Mouse (Mus musculus) small intestine, adult 2 months (tissue): Measurements from ENCODE around the gene 4930451I11Rik.

Experiments used
- CTCF ChIP-seq: fragments of 200-500 bp; IDR thresholded peaks from 2 replicates; pipeline ENCODE4 v1.5.1; 2012; ENCODE audit warnings: low read depth, mild to moderate bottlenecking, control low read depth, inconsistent platforms, low read length, moderate library complexity, mixed read lengths; ENCODE audit not compliant: insufficient replicate concordance, insufficient read length; ENCODE audit errors: extremely low read depth
- POLR2A ChIP-seq: fragments of 200-500 bp; IDR thresholded peaks from 2 replicates; pipeline ENCODE4 v1.6.1; 2012; ENCODE audit warnings: low read depth, mild to moderate bottlenecking, control low read depth, inconsistent platforms, low read length, moderate library complexity

DNA sequence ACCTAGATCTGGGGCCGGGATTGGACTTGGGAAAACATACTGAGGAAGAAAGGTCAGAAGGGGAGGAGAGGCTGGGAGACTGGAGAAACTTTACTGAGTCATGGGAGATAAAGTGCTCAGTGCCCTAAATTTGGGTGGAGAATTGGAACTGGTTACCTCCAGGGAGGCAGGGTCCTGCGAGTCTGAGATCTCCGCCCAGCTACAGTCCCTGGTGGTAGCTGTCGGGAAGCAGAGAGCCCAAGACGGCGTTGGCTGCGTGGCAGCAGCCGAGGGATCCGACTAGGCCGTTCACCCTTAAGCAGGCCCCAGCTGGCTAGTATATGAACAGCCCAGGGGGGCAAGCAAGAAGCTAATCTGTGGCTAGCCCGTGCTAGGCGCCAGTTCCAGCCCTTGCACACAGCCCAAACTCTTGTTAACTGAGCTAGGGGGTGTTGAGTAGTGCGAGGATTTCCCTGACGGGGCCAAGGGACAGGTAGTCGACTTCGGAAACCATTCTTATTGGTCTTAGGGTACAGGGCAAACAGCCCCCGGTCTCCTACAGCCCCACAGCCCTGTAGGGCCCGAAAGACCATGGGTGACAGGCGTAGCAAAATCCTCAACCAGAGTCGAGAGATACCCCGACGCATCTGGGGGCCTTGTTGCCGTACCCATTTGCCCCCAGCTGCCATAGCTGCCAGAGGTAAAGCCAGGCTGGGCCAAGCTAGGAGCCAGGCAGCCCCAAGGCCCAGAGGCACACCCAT lies 38.5 kb upstream of the 4930451I11Rik start:
- TF ChIP-seq CTCF (no peak), POLR2A (no peak)
